ENCODE assay signal across 21 mouse cellular contexts in the genomic region with DNA sequence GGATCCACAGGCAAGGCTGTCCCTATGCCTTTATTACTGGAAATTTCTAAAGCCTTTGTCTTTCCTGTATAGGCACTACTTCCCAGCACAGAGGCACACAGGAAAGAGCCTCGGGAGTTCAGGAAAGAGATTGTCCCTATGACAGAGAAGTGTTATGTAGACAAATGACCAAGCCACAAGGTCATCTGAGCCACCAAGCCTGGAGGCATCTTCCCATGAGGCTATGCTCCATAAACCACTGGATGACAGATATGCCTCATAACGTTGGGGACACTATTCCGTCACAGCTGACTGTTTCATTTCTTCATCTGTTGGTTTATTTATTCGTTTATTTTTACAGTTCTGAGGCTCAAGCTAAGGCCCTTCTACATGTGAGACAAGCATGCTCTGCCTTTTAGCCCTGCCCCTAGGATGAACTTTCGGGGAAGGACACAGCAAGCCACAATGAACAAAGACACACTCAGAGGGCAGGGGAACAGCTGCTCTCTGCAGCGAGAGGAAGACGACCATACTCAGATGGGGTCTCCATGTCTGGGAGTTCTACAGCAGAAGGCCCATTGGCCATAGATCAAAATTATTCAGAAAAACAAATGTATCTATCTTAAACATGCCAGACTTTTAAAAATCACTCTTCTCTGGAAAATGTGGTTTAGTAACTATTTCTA.
DNase-seq lines count a peak whose midpoint lies in the region; ATAC-seq and TF ChIP-seq lines count a peak whose summit lies in the region.
"Had no signal": no experiment of that assay in that cellular context is flagged by ENCODE, and none has a peak within 500 bp of the region (broad histone marks: within the 10 kb centered on the region; RNA-seq: fewer than 3 reads in every experiment).

No protein-coding gene starts in this region.

- peak; percentile 60; the same call in 1 of the 2 replicates for ATAC-seq in hindbrain, embryonic 11.5 days (ENCODE audit: low FRiP score)
- no peak for ATAC-seq in hindbrain, embryonic 12.5 days (ENCODE audit: low FRiP score)
- ATAC-seq in lung, embryonic 16.5 days (ENCODE audit: low read depth) = peak; percentile 52
- 0 out of 2 replicates have a peak, but pooled peaks have one; percentile 33 for ATAC-seq in stomach, embryonic 14.5 days (ENCODE audit: insufficient number of reproducible peaks, insufficient read depth, low FRiP score, low read depth)
- no peak for ATAC-seq in stomach, postnatal 0 days (ENCODE audit: low FRiP score, low TSS enrichment)
- peak; percentile 44; the same call in 1 of the 2 replicates for ATAC-seq in stomach, embryonic 16.5 days (ENCODE audit: insufficient read depth, low FRiP score)
- ATAC-seq: forebrain, embryonic 13.5 days; hindbrain, postnatal 0 days had no signal

- peak overlapping the region; percentile 53; the same call in 1 of the 2 replicates for H3K27ac ChIP-seq in hindbrain, embryonic 11.5 days (ENCODE audit: low read depth, low read length)
- H3K27ac ChIP-seq in hindbrain, embryonic 12.5 days = no peak overlapping the region
- H3K27ac ChIP-seq in lung, embryonic 16.5 days (ENCODE audit: low read length) = no peak overlapping the region
- no peak overlapping the region for H3K27ac ChIP-seq in stomach, embryonic 14.5 days (ENCODE audit: low read length)
- H3K27ac ChIP-seq in stomach, postnatal 0 days (replicated peaks) = no peak overlapping the region
- H3K27ac ChIP-seq in stomach, embryonic 16.5 days (ENCODE audit: low read length) = no peak overlapping the region; the same call in 1 of the 2 replicates
- H3K27ac ChIP-seq: forebrain, embryonic 13.5 days; heart, embryonic 10.5 days; hindbrain, postnatal 0 days had no signal

- H3K4me1 ChIP-seq in hindbrain, embryonic 11.5 days (replicated peaks; ENCODE audit: control insufficient read depth, insufficient read depth, low read length) = no peaks in the 10 kb centered on the region
- peaks cover 12% of the 10 kb centered on the region; the same call in 1 of the 2 replicates for H3K4me1 ChIP-seq in hindbrain, embryonic 12.5 days
- H3K4me1 ChIP-seq in lung, embryonic 16.5 days (replicated peaks; ENCODE audit: control insufficient read depth, insufficient read depth, low read length) = peaks cover 2% of the 10 kb centered on the region; the same call in 1 of the 2 replicates
- no peaks in the 10 kb centered on the region; the same call in 1 of the 2 replicates for H3K4me1 ChIP-seq in stomach, embryonic 14.5 days (ENCODE audit: control insufficient read depth, insufficient read depth, low read length)
- no peaks in the 10 kb centered on the region for H3K4me1 ChIP-seq in stomach, postnatal 0 days (replicated peaks; ENCODE audit: control insufficient read depth, insufficient read depth)
- peaks cover 7% of the 10 kb centered on the region for H3K4me1 ChIP-seq in stomach, embryonic 16.5 days (ENCODE audit: control insufficient read depth, insufficient read depth, low read length)

- TF ChIP-seq EP300 in stomach, postnatal 0 days (optimal IDR thresholded peaks at IDR 0.05) = no peak

- DNase-seq in hindbrain, embryonic 11.5 days (ENCODE audit: low spot score) = no peak
- no peak for DNase-seq in lung, postnatal 36 days
- no peak for DNase-seq in stomach, postnatal 0 days (ENCODE audit: low spot score)
- DNase-seq in spleen, postnatal 4 days (ENCODE audit: low spot score in 2 of 2) = no peak
- DNase-seq: cerebellum, adult 9-10 months; gastrocnemius, postnatal 36 days; heart, postnatal 10 days; kidney, adult 11 months; layer of hippocampus, postnatal 36 days; left cerebral cortex, postnatal 4 days; lung, postnatal 10 days; right cerebral cortex, postnatal 25 days; thymus, postnatal 36 days had no signal

- no peak overlapping the region for H3K4me2 ChIP-seq in hindbrain, embryonic 11.5 days (replicated peaks; ENCODE audit: low read depth, low read length)
- no peak overlapping the region for H3K4me2 ChIP-seq in hindbrain, embryonic 12.5 days (replicated peaks)
- no peak overlapping the region for H3K4me2 ChIP-seq in lung, embryonic 16.5 days (ENCODE audit: low read depth, low read length)
- no peak overlapping the region for H3K4me2 ChIP-seq in stomach, embryonic 14.5 days (replicated peaks; ENCODE audit: low read depth, low read length)
- no peak overlapping the region for H3K4me2 ChIP-seq in stomach, postnatal 0 days (replicated peaks; ENCODE audit: low read depth)
- H3K4me2 ChIP-seq in stomach, embryonic 16.5 days (ENCODE audit: low read depth, low read length) = no peak overlapping the region
- H3K4me2 ChIP-seq: forebrain, embryonic 13.5 days had no signal

- no peaks in the 10 kb centered on the region for H3K9me3 ChIP-seq in hindbrain, embryonic 11.5 days (ENCODE audit: control insufficient read depth, low read length)
- no peaks in the 10 kb centered on the region for H3K9me3 ChIP-seq in hindbrain, embryonic 12.5 days (replicated peaks)
- no peaks in the 10 kb centered on the region for H3K9me3 ChIP-seq in lung, embryonic 16.5 days (ENCODE audit: control insufficient read depth, low read length)
- H3K9me3 ChIP-seq in stomach, embryonic 14.5 days (ENCODE audit: control insufficient read depth, low read depth, low read length) = no peaks in the 10 kb centered on the region
- H3K9me3 ChIP-seq in stomach, postnatal 0 days (ENCODE audit: control insufficient read depth, low read length) = no peaks in the 10 kb centered on the region
- H3K9me3 ChIP-seq in stomach, embryonic 16.5 days (replicated peaks; ENCODE audit: control insufficient read depth, low read length) = no peaks in the 10 kb centered on the region
- H3K9me3 ChIP-seq: forebrain, embryonic 13.5 days; heart, embryonic 10.5 days had no signal

- no peak overlapping the region for H3K9ac ChIP-seq in hindbrain, embryonic 11.5 days (ENCODE audit: low read depth, low read length)
- no peak overlapping the region for H3K9ac ChIP-seq in hindbrain, embryonic 12.5 days
- no peak overlapping the region for H3K9ac ChIP-seq in lung, embryonic 16.5 days (ENCODE audit: low read length)
- H3K9ac ChIP-seq in stomach, embryonic 14.5 days (replicated peaks; ENCODE audit: low read depth, low read length) = no peak overlapping the region
- H3K9ac ChIP-seq in stomach, postnatal 0 days (ENCODE audit: low read length) = no peak overlapping the region
- H3K9ac ChIP-seq in stomach, embryonic 16.5 days (ENCODE audit: low read length) = no peak overlapping the region
- H3K9ac ChIP-seq: forebrain, embryonic 13.5 days had no signal

- H3K36me3 ChIP-seq in hindbrain, embryonic 11.5 days (ENCODE audit: control insufficient read depth, insufficient read depth, low read length) = no peaks in the 10 kb centered on the region
- H3K36me3 ChIP-seq in hindbrain, embryonic 12.5 days = no peaks in the 10 kb centered on the region
- no peaks in the 10 kb centered on the region for H3K36me3 ChIP-seq in lung, embryonic 16.5 days (ENCODE audit: control insufficient read depth, insufficient read depth, low read length)
- H3K36me3 ChIP-seq in stomach, embryonic 14.5 days (ENCODE audit: control insufficient read depth, insufficient read depth, low read length) = no peaks in the 10 kb centered on the region
- no peaks in the 10 kb centered on the region for H3K36me3 ChIP-seq in stomach, postnatal 0 days (ENCODE audit: control insufficient read depth, insufficient read depth, low read length)
- H3K36me3 ChIP-seq in stomach, embryonic 16.5 days (ENCODE audit: control insufficient read depth, insufficient read depth, low read length) = no peaks in the 10 kb centered on the region
- H3K36me3 ChIP-seq: heart, embryonic 10.5 days had no signal

- H3K4me3 ChIP-seq in hindbrain, embryonic 11.5 days (ENCODE audit: low read depth, low read length) = no peak overlapping the region
- no peak overlapping the region for H3K4me3 ChIP-seq in hindbrain, embryonic 12.5 days
- no peak overlapping the region for H3K4me3 ChIP-seq in lung, embryonic 16.5 days (ENCODE audit: low read length)
- no peak overlapping the region for H3K4me3 ChIP-seq in stomach, embryonic 14.5 days (ENCODE audit: low read depth, low read length)
- no peak overlapping the region for H3K4me3 ChIP-seq in stomach, postnatal 0 days (ENCODE audit: low read depth, low read length)
- H3K4me3 ChIP-seq in stomach, embryonic 16.5 days (replicated peaks; ENCODE audit: low read length) = no peak overlapping the region
- H3K4me3 ChIP-seq: forebrain, embryonic 13.5 days; heart, embryonic 10.5 days; myocyte had no signal

- WGBS in hindbrain, embryonic 11.5 days = 49% methylated on average over 7 of the region's 7 CpGs
- WGBS in hindbrain, embryonic 12.5 days = 54% methylated on average over 7 of the region's 7 CpGs
- WGBS in lung, embryonic 16.5 days = 40% methylated on average over 7 of the region's 7 CpGs
- 52% methylated on average over 7 of the region's 7 CpGs for WGBS in stomach, embryonic 14.5 days
- WGBS in stomach, postnatal 0 days = 50% methylated on average over 7 of the region's 7 CpGs
- 48% methylated on average over 7 of the region's 7 CpGs for WGBS in stomach, embryonic 16.5 days

- no peaks in the 10 kb centered on the region for H3K27me3 ChIP-seq in hindbrain, embryonic 11.5 days (ENCODE audit: control insufficient read depth, insufficient read depth, low read length)
- no peaks in the 10 kb centered on the region for H3K27me3 ChIP-seq in hindbrain, embryonic 12.5 days
- no peaks in the 10 kb centered on the region for H3K27me3 ChIP-seq in lung, embryonic 16.5 days (ENCODE audit: control insufficient read depth, insufficient read depth, low read depth, low read length)
- no peaks in the 10 kb centered on the region for H3K27me3 ChIP-seq in stomach, embryonic 14.5 days (ENCODE audit: control insufficient read depth, insufficient read depth, low read length)
- H3K27me3 ChIP-seq in stomach, postnatal 0 days (ENCODE audit: control insufficient read depth, insufficient read depth, low read length) = no peaks in the 10 kb centered on the region
- H3K27me3 ChIP-seq in stomach, embryonic 16.5 days (ENCODE audit: control insufficient read depth, insufficient read depth, low read length) = no peaks in the 10 kb centered on the region
- H3K27me3 ChIP-seq: forebrain, embryonic 13.5 days had no signal

- TF ChIP-seq CTCF in stomach, postnatal 0 days (IDR thresholded peaks at IDR 0.05; ENCODE audit: low read depth) = no peak

Comparison
In these comparisons a context has a peak if more than half of its experiments do, and no peak if none do; other contexts are left out.
1. ATAC-seq: peak in hindbrain, embryonic 11.5 days (single experiment), lung, embryonic 16.5 days (single experiment), stomach, embryonic 14.5 days (single experiment) and stomach, embryonic 16.5 days (single experiment); none in hindbrain, embryonic 12.5 days (single experiment) and stomach, postnatal 0 days (single experiment).